Mouse (Mus musculus): ENCODE measurements around the gene Ccni.

The Ccni gene

GRCm38 (mm10) chr5:93206109-93207005 is at the start of gene Ccni, which contains the start of gene 2010109A12Rik:
Ccni (minus strand) TSS chr5:93206495.
2010109A12Rik (plus strand) TSS chr5:93206518.
- peak; percentile 91 to 94 for DNase-seq (ENCODE audit: low spot score in 2 of 2)

GRCm38 (mm10) chr5:93255759-93256265 is 49.5 kb upstream of the Ccni start:
- no peak for DNase-seq (ENCODE audit: low spot score in 2 of 2)

GRCm38 (mm10) chr5:93251001-93251760 is 44.9 kb upstream of the Ccni start:
- DNase-seq (ENCODE audit: low spot score in 2 of 2) = no peak

GRCm38 (mm10) chr5:93249940-93250578 is 43.8 kb upstream of the Ccni start:
- no peak for DNase-seq (ENCODE audit: low spot score in 2 of 2)

- DNase-seq (ENCODE audit: low spot score in 2 of 2) = no peak
These were observed 39.0 kb upstream of the Ccni start for GRCm38 (mm10) chr5:93245280-93245679.

- DNase-seq (ENCODE audit: low spot score in 2 of 2) = peak; percentile 31 to 36
These were observed 33.6 kb upstream of the Ccni start for GRCm38 (mm10) chr5:93239590-93240544.

GRCm38 (mm10) chr5:93236541-93236940 is 30.2 kb upstream of the Ccni start:
- DNase-seq (ENCODE audit: low spot score in 2 of 2) = no peak

GRCm38 (mm10) chr5:93235888-93236287 is 29.6 kb upstream of the Ccni start:
- no peak for DNase-seq (ENCODE audit: low spot score in 2 of 2)

GRCm38 (mm10) chr5:93234605-93235004 is 28.3 kb upstream of the Ccni start:
- DNase-seq (ENCODE audit: low spot score in 2 of 2) = no peak

GRCm38 (mm10) chr5:93234130-93234529 is 27.8 kb upstream of the Ccni start:
- DNase-seq (ENCODE audit: low spot score in 2 of 2) = no peak

GRCm38 (mm10) chr5:93232838-93233237 is 26.5 kb upstream of the Ccni start:
- no peak for DNase-seq (ENCODE audit: low spot score in 2 of 2)

GRCm38 (mm10) chr5:93231721-93232120 is 25.4 kb upstream of the Ccni start:
- no peak for DNase-seq (ENCODE audit: low spot score in 2 of 2)

GRCm38 (mm10) chr5:93229527-93229926 is 23.2 kb upstream of the Ccni start:
- no peak for DNase-seq (ENCODE audit: low spot score in 2 of 2)

GRCm38 (mm10) chr5:93227157-93227556 is 20.9 kb upstream of the Ccni start:
- DNase-seq (ENCODE audit: low spot score in 2 of 2) = no peak

GRCm38 (mm10) chr5:93224549-93224948 is 18.3 kb upstream of the Ccni start:
- DNase-seq (ENCODE audit: low spot score in 2 of 2) = no peak

- no peak for DNase-seq (ENCODE audit: low spot score in 2 of 2)
These were observed 15.4 kb upstream of the Ccni start for GRCm38 (mm10) chr5:93221661-93222060.

GRCm38 (mm10) chr5:93218375-93218774 is 12.1 kb upstream of the Ccni start:
- no peak for DNase-seq (ENCODE audit: low spot score in 2 of 2)

GRCm38 (mm10) chr5:93207555-93207954 is 1.3 kb upstream of the Ccni start:
- DNase-seq (ENCODE audit: low spot score in 2 of 2) = no peak

- peak; percentile 13 to 21 for DNase-seq (ENCODE audit: low spot score in 2 of 2)
These were observed 682 bp upstream of the Ccni start for GRCm38 (mm10) chr5:93207006-93207348.

GRCm38 (mm10) chr5:93205371-93206108 is 755 bp downstream of the Ccni start:
- DNase-seq (ENCODE audit: low spot score in 2 of 2) = peak; percentile 44 to 59

Data from spleen, postnatal 14 days (tissue).